Mouse (Mus musculus): ENCODE data around the gene Plxnd1.
A peak's percentile ranks its signal among the peaks of the same experiment; 100 is the strongest.

Plxnd1 gene

GRCm38 (mm10) chr6:115994877-115995520 lies at the start of gene Plxnd1:
Plxnd1 (minus strand) TSS chr6:115995005.
- peak; percentile 85 to 89 for DNase-seq

- DNase-seq: no peak
These were observed 49.2 kb upstream of the Plxnd1 start for GRCm38 (mm10) chr6:116044039-116044438.

- no peak for DNase-seq
These were observed 43.4 kb upstream of the Plxnd1 start for GRCm38 (mm10) chr6:116038222-116038621.

GRCm38 (mm10) chr6:116037281-116037831 lies 42.6 kb upstream of the Plxnd1 start:
- DNase-seq: no peak

GRCm38 (mm10) chr6:116036555-116036954 lies 41.8 kb upstream of the Plxnd1 start:
- no peak for DNase-seq

- DNase-seq: no peak
These were observed 36.2 kb upstream of the Plxnd1 start for GRCm38 (mm10) chr6:116031052-116031451.

GRCm38 (mm10) chr6:116024666-116025065 lies 29.9 kb upstream of the Plxnd1 start:
- no peak for DNase-seq

- DNase-seq: no peak
These were observed 27.2 kb upstream of the Plxnd1 start for GRCm38 (mm10) chr6:116021961-116022485.

GRCm38 (mm10) chr6:116015902-116016301 lies 21.1 kb upstream of the Plxnd1 start:
- no peak for DNase-seq

GRCm38 (mm10) chr6:116014111-116014510 lies 19.3 kb upstream of the Plxnd1 start:
- DNase-seq: no peak

- no peak for DNase-seq
These were observed 18.9 kb upstream of the Plxnd1 start for GRCm38 (mm10) chr6:116013687-116014086.

- DNase-seq: peak in 1 of 2 experiments; percentile 41
These were observed 15.7 kb upstream of the Plxnd1 start for GRCm38 (mm10) chr6:116010541-116010940.

GRCm38 (mm10) chr6:116009426-116009825 lies 14.6 kb upstream of the Plxnd1 start:
- no peak for DNase-seq

- DNase-seq: peak in 1 of 2 experiments; percentile 49
These were observed 12.9 kb upstream of the Plxnd1 start for GRCm38 (mm10) chr6:116007561-116008173.

GRCm38 (mm10) chr6:116006731-116007130 lies 11.9 kb upstream of the Plxnd1 start:
- DNase-seq: no peak

GRCm38 (mm10) chr6:116005959-116006288 lies 11.1 kb upstream of the Plxnd1 start:
- DNase-seq: no peak

- no peak for DNase-seq
These were observed 10.6 kb upstream of the Plxnd1 start for GRCm38 (mm10) chr6:116005275-116005958.

- no peak for DNase-seq
These were observed 9.9 kb upstream of the Plxnd1 start for GRCm38 (mm10) chr6:116004716-116005115.

- no peak for DNase-seq
These were observed 9.3 kb upstream of the Plxnd1 start for GRCm38 (mm10) chr6:116004069-116004468.

GRCm38 (mm10) chr6:116003516-116003915 lies 8.7 kb upstream of the Plxnd1 start:
- DNase-seq: no peak

- no peak for DNase-seq
These were observed 7.7 kb upstream of the Plxnd1 start for GRCm38 (mm10) chr6:116002311-116003104.

- DNase-seq: no peak
These were observed 6.0 kb upstream of the Plxnd1 start for GRCm38 (mm10) chr6:116000851-116001250.

- DNase-seq: no peak
These were observed 4.4 kb upstream of the Plxnd1 start for GRCm38 (mm10) chr6:115999227-115999626.

Data from thymus, adult 18-20 months (tissue).